Mouse (Mus musculus): ENCODE measurements around the gene Ugt1a7c. TPM values are rescaled to one million over a fixed set of nuclear protein-coding genes. Genes with fewer than 3 reads are reported as not detected.

Gene Ugt1a7c
- polyA plus RNA-seq, 1 experiment from 2014 or later, result 1.1 TPM

DNA sequence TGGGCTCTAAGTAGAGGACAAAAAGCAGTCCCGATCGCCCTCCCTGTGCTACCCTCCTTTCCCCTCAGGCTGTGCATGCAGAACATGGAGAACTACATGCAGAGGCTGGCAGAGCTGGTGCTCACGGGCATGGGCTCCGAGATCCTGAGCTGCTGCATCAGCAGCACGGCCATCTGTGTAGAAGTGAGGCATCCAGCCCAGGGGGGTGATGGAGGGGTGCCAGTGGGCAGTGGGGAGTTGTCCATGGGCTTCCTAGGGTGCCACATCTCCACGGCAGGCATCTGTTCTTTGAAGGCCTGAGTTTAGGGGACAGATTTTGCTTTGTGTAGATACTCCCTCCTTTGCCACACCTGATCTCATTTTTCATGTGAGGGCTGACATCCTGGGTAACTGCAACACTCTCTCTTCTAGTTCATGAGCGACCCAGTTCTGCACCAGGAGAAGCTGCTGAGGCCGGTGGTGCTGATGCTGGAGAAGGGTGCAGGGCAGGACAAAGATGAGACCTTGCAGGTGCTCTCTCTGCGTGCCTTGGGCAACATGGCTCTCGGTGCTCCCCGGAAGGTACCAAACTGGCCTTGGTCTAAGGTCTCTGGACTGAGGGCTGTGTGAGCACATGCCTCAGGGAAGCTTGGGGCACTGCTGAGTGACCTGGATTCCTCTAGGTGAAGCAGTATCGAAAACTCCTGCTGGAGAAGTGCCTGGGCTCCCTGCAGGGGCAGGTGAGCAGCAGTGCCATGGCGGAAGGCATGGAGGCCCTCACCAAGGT, 161.3 kb downstream of the Ugt1a7c start:
- Histone ChIP-seq H3K9ac (ENCODE audit: low read length) (no peak overlapping the region), H3K9me3 (replicated peaks; ENCODE audit: control insufficient read depth, low read length) (peaks cover 25% of the 10 kb centered on the region), H3K27me3 (ENCODE audit: control insufficient read depth, insufficient read depth, low read length) (no peaks in the 10 kb centered on the region), H3K4me3 (ENCODE audit: low read length) (no peak overlapping the region), H3K36me3 (ENCODE audit: control insufficient read depth, insufficient read depth) (peaks cover 3% of the 10 kb centered on the region; the same call in 1 of the 2 replicates), H3K27ac (ENCODE audit: low read length) (no peak overlapping the region), H3K4me2 (ENCODE audit: low read depth, low read length) (no peak overlapping the region), H3K4me1 (ENCODE audit: control insufficient read depth, insufficient read depth, low read length) (peaks cover 14% of the 10 kb centered on the region)
- WGBS, result 71% methylated on average over 13 of the region's 13 CpGs
- no peak for ATAC-seq (replicated peaks; ENCODE audit: extremely low read depth, insufficient read depth, low FRiP score)

DNA sequence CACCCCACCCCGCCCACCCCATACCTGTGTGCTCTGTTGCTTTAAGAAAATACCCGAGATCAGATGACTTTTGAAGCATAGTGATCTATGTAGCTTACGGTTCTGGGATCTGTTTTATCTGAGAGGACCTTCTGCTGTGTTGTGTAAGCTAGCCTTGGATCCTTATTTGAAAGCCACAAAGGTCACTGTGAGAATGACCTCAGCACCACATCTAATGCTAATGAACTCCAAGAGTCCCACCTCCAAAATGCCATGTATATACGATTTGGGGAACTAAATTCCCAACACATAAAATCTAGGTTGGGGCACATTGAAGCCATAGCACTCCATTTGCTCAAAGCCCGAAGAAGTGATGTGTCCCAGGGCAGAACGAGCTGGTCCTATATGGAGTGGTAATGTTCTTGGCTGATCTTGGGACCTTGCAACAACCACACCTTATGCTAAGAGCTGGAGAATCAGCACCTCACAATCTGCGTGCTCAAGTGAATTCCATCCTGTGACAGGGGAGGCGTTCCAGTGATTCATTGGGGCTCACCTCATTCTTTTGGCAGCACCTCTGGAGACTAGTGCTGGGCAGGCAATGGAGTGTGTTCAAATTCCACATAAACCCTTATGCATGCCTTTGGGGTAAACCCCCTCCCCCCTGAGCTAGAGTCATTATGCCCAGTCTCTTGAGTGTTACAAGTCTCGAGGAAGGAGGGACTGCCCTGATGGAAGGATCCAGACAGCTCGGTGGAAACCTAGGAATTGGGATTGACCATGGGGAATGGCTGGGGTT, 162.2 kb downstream of the Ugt1a7c start:
- Histone ChIP-seq H3K4me1 (ENCODE audit: control insufficient read depth, insufficient read depth, low read length) (peaks cover 14% of the 10 kb centered on the region), H3K4me3 (ENCODE audit: low read length) (no peak overlapping the region), H3K9me3 (replicated peaks; ENCODE audit: control insufficient read depth, low read length) (peaks cover 21% of the 10 kb centered on the region), H3K4me2 (ENCODE audit: low read depth, low read length) (no peak overlapping the region), H3K36me3 (ENCODE audit: control insufficient read depth, insufficient read depth) (peaks cover 11% of the 10 kb centered on the region; the same call in 1 of the 2 replicates), H3K27ac (ENCODE audit: low read length) (no peak overlapping the region), H3K27me3 (ENCODE audit: control insufficient read depth, insufficient read depth, low read length) (no peaks in the 10 kb centered on the region), H3K9ac (ENCODE audit: low read length) (no peak overlapping the region)
- WGBS, result 74% methylated on average over 10 of the region's 10 CpGs
- ATAC-seq (replicated peaks; ENCODE audit: extremely low read depth, insufficient read depth, low FRiP score), result no peak

DNA sequence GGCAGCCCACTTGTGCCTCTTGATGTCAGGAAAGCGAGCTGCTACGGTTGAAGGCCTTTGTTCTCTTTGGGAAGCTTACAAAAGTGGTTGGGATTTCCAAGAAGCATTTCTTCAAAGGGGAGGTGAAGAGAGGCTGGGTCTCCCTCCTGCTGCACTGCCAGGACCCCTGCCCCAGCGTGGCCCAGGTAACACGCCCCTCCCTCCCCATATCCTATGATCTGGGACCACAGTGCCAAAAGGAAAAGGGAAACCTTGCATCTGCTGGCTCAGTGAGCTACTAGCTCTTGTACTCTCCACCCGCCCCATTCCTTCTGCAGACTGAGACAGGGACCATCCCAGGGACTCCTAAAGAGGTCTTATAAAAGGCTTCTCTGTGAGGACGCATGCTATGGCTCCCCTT, 162.8 kb downstream of the Ugt1a7c start:
- H3K4me2 ChIP-seq (ENCODE audit: low read depth, low read length), result no peak overlapping the region
- H3K36me3 ChIP-seq (ENCODE audit: control insufficient read depth, insufficient read depth), result peaks cover 17% of the 10 kb centered on the region
- H3K9ac ChIP-seq (ENCODE audit: low read length), result no peak overlapping the region
- H3K27me3 ChIP-seq (ENCODE audit: control insufficient read depth, insufficient read depth, low read length), result no peaks in the 10 kb centered on the region
- H3K4me1 ChIP-seq (ENCODE audit: control insufficient read depth, insufficient read depth, low read length), result peaks cover 18% of the 10 kb centered on the region
- no peak for ATAC-seq (replicated peaks; ENCODE audit: extremely low read depth, insufficient read depth, low FRiP score)
- H3K4me3 ChIP-seq (ENCODE audit: low read length), result no peak overlapping the region
- H3K27ac ChIP-seq (ENCODE audit: low read length), result no peak overlapping the region
- peaks cover 15% of the 10 kb centered on the region for H3K9me3 ChIP-seq (replicated peaks; ENCODE audit: control insufficient read depth, low read length)
- 78% methylated on average over 6 of the region's 6 CpGs for WGBS

DNA sequence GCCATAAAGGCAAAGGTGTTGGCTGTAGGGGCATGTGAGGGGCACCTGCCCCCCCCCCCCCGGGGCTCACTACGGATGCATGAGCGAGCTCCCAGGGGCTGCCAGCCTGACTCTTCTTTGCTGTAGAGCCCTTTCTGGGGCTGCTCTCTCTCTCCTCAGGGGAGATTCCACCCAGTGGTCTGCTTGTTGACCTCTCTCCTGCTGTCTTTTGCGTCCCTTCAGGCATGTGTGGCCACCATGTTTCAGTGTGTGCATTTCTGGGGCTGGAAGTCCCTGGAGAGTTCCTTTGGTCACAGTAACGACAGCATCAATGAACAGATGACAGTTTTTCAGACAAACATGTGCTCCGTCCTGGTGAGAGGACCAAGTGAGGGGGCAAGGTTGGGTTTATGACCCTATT, 163.5 kb downstream of the Ugt1a7c start:
- Histone ChIP-seq H3K9me3 (replicated peaks; ENCODE audit: control insufficient read depth, low read length) (peaks cover 11% of the 10 kb centered on the region; the same call in 1 of the 2 replicates), H3K4me2 (ENCODE audit: low read depth, low read length) (no peak overlapping the region), H3K9ac (ENCODE audit: low read length) (no peak overlapping the region), H3K27ac (ENCODE audit: low read length) (no peak overlapping the region), H3K4me3 (ENCODE audit: low read length) (no peak overlapping the region), H3K27me3 (ENCODE audit: control insufficient read depth, insufficient read depth, low read length) (no peaks in the 10 kb centered on the region), H3K36me3 (ENCODE audit: control insufficient read depth, insufficient read depth) (peaks cover 24% of the 10 kb centered on the region), H3K4me1 (ENCODE audit: control insufficient read depth, insufficient read depth, low read length) (peaks cover 18% of the 10 kb centered on the region)
- 63% methylated on average over 6 of the region's 6 CpGs for WGBS
- no peak for ATAC-seq (replicated peaks; ENCODE audit: extremely low read depth, insufficient read depth, low FRiP score)

DNA sequence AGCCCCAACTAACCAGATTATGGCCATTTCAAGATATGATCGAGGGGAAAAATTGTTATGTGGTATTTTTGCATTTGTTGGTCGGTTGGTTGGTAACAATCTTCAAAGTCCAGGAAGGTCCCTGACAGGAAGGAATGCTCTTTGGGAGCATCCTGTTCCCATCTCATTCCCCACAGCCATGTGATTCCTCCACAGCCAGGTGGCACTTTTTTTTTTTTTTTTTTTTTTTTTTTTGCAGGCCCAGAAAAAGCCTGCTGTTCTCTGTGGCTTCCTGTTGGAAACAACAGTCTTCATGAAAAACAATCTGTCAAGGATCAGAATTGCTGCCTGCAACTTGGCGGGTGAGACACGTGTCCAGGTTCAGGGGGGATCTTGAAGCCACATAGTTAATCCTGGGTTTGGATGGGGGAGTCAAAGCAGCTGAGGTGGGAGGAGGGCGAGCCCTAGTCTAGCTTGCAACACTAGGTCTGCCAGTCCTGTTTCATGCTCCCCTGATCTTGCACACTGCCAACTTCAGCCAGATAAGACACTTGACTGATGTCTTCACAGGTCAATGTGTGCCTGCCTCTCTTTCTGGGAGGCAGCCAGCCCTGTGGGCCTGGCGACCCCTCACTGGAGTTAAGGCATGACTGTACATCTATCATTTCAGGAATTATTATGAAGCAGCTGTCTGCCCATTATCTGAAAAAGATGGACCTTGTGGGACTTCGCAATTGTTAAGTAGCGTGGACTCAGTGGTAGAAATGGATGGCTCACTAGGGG, 164.2 kb downstream of the Ugt1a7c start:
- Histone ChIP-seq H3K9me3 (replicated peaks; ENCODE audit: control insufficient read depth, low read length) (peaks cover 8% of the 10 kb centered on the region; the same call in 1 of the 2 replicates), H3K9ac (ENCODE audit: low read length) (no peak overlapping the region), H3K27ac (ENCODE audit: low read length) (no peak overlapping the region), H3K27me3 (ENCODE audit: control insufficient read depth, insufficient read depth, low read length) (no peaks in the 10 kb centered on the region), H3K4me2 (ENCODE audit: low read depth, low read length) (no peak overlapping the region), H3K4me1 (ENCODE audit: control insufficient read depth, insufficient read depth, low read length) (peaks cover 18% of the 10 kb centered on the region), H3K4me3 (ENCODE audit: low read length) (no peak overlapping the region), H3K36me3 (ENCODE audit: control insufficient read depth, insufficient read depth) (peaks cover 31% of the 10 kb centered on the region)
- ATAC-seq (replicated peaks; ENCODE audit: extremely low read depth, insufficient read depth, low FRiP score), result peak; percentile 10; the same call in 1 of the 2 replicates
- 58% methylated on average over 8 of the region's 8 CpGs for WGBS

DNA sequence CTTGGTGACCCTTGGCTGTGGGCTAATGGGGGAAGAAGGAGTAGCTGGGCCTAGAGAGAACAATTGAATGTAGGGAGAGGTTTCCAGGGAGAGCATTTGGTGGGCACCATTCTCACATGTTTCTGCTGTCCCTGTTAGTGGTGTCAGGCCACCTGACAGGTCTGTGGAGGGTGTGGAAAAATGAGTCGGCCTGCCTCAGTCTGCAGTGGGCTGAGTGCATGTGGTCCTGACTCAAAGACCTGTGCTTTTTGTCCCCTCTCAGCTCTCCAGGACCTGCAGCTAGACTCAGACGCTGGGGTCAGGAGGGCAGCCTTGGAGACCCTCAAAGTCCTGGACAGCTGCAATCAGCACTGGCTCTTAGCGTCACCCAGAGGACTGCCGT, 164.8 kb downstream of the Ugt1a7c start:
- no peak overlapping the region for H3K9ac ChIP-seq (ENCODE audit: low read length)
- no peak; the same call in 1 of the 2 replicates for ATAC-seq (replicated peaks; ENCODE audit: extremely low read depth, insufficient read depth, low FRiP score)
- peaks cover 37% of the 10 kb centered on the region for H3K36me3 ChIP-seq (ENCODE audit: control insufficient read depth, insufficient read depth)

DNA sequence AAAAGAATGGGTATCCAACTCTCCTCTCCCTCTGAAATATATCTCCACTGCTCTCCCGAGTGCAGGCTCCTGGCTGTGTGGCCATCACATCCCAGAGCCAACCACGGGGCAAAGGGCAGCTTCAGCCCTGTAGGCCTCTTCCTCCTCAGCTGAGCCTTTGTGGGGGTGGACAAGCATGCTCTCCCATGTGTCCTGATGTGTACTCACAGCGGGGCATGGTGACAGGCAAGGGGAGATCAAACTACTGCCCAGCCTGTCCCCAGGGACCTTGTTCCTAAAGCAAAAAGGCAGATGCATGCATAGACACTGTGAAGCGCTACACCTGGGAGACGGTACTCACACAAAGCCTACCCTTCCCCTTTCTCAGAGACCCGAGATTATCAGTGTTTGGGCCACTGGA, 165.3 kb downstream of the Ugt1a7c start:
- H3K4me2 ChIP-seq (ENCODE audit: low read depth, low read length), result no peak overlapping the region
- H3K27ac ChIP-seq (ENCODE audit: low read length), result no peak overlapping the region
- H3K4me1 ChIP-seq (ENCODE audit: control insufficient read depth, insufficient read depth, low read length), result peaks cover 18% of the 10 kb centered on the region
- H3K9ac ChIP-seq (ENCODE audit: low read length), result no peak overlapping the region
- ATAC-seq (replicated peaks; ENCODE audit: extremely low read depth, insufficient read depth, low FRiP score), result 0 out of 2 replicates have a peak, but pooled peaks have one; percentile 1
- peaks cover under 1% of the 10 kb centered on the region; the same call in 1 of the 2 replicates for H3K9me3 ChIP-seq (replicated peaks; ENCODE audit: control insufficient read depth, low read length)
- WGBS, result 71% methylated on average over 6 of the region's 6 CpGs
- no peak overlapping the region for H3K4me3 ChIP-seq (ENCODE audit: low read length)
- peaks cover 42% of the 10 kb centered on the region for H3K36me3 ChIP-seq (ENCODE audit: control insufficient read depth, insufficient read depth)
- H3K27me3 ChIP-seq (ENCODE audit: control insufficient read depth, insufficient read depth, low read length), result no peaks in the 10 kb centered on the region

More for the DNA sequence above, 164.8 kb downstream of the Ugt1a7c start:
- 69% methylated on average over 4 of the region's 4 CpGs for WGBS
- Histone ChIP-seq H3K27me3 (ENCODE audit: control insufficient read depth, insufficient read depth, low read length) (no peaks in the 10 kb centered on the region), H3K9me3 (replicated peaks; ENCODE audit: control insufficient read depth, low read length) (peaks cover 5% of the 10 kb centered on the region; the same call in 1 of the 2 replicates), H3K4me3 (ENCODE audit: low read length) (no peak overlapping the region), H3K27ac (ENCODE audit: low read length) (no peak overlapping the region), H3K4me1 (ENCODE audit: control insufficient read depth, insufficient read depth, low read length) (peaks cover 18% of the 10 kb centered on the region), H3K4me2 (ENCODE audit: low read depth, low read length) (no peak overlapping the region)

DNA sequence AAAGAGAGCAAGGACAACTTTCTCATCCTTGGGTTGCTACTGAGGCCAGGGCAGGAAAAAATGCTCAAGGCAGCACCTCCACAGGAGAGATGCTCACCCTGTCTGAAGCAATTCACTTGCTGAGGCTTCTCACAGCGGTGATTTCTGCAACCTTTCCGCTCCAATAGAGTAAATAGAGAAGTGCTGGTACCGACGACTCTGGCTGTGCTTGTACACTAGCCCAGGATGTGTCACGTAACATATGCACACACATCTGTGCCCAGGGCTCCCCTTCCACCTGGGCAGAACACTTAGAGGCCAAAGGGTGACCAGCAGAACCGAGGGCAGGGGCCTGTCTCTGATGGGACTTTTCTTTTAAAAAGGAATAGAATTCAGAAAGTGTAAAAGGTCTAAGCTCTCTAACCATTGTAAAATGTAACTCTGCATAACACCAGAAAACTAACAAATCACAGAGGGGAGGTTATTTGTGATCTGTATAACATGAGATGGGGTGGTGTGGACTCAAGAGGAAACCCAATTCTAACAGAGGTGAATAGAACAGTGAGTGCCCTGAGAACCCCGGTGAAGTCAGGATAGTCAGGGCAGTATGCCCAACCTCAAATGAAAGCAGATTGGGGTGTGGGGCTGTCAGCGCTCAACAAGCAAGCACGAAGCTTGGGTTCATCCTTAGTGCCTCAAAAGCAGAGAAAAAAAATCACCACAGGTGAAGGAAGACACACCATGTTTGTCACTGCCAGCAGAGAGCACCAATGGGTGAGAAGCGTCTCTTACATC, 165.9 kb downstream of the Ugt1a7c start:
- H3K27ac ChIP-seq (ENCODE audit: low read length), result no peak overlapping the region
- H3K27me3 ChIP-seq (ENCODE audit: control insufficient read depth, insufficient read depth, low read length), result no peaks in the 10 kb centered on the region
- WGBS, result 81% methylated on average over 10 of the region's 10 CpGs
- no peak overlapping the region for H3K4me3 ChIP-seq (ENCODE audit: low read length)
- no peaks in the 10 kb centered on the region for H3K9me3 ChIP-seq (replicated peaks; ENCODE audit: control insufficient read depth, low read length)
- no peak overlapping the region for H3K9ac ChIP-seq (ENCODE audit: low read length)
- peaks cover 18% of the 10 kb centered on the region for H3K4me1 ChIP-seq (ENCODE audit: control insufficient read depth, insufficient read depth, low read length)
- no peak overlapping the region for H3K4me2 ChIP-seq (ENCODE audit: low read depth, low read length)
- H3K36me3 ChIP-seq (ENCODE audit: control insufficient read depth, insufficient read depth), result peaks cover 48% of the 10 kb centered on the region
- no peak for ATAC-seq (replicated peaks; ENCODE audit: extremely low read depth, insufficient read depth, low FRiP score)
